Mouse (Mus musculus) ES-E14 (cell line): ENCODE results near the gene Kctd20. TPM values are rescaled to one million over a fixed set of nuclear protein-coding genes. Genes with fewer than 3 reads are reported as not detected.

Source experiments
- DNase-seq: peaks from one replicate; pipeline ENCODE4 v3.0.0-alpha.2; 2013; ENCODE audit warnings: low read depth, low spot score
- H3K27ac ChIP-seq: 2 replicates; pipeline ENCODE4 v1.5.1; 2012; ENCODE audit warnings: low read depth, mild to moderate bottlenecking, low read length, moderate library complexity, mixed read lengths; ENCODE audit not compliant: poor library complexity, insufficient read depth, severe bottlenecking
- H3K36me3 ChIP-seq: 2 replicates; pipeline ENCODE4 v1.6.1; 2012; ENCODE audit warnings: mild to moderate bottlenecking, low read length, moderate library complexity, mixed read lengths; ENCODE audit not compliant: control insufficient read depth, poor library complexity, insufficient read depth, severe bottlenecking
- H3K4me1 ChIP-seq, 2 experiments: fragments of 150-350 bp in 1 of 2; sonication (generic) in 1 of 2; 2 replicates each; pipeline ENCODE4 v1.6.1; 2012; ENCODE audit warnings: low read length in 2 of 2, mild to moderate bottlenecking in 1 of 2, mixed read lengths in 1 of 2; ENCODE audit not compliant: control insufficient read depth in 2 of 2, insufficient read depth in 2 of 2, poor library complexity in 1 of 2
- H3K4me3 ChIP-seq, 2 experiments: fragments of 150-350 bp in 1 of 2; sonication (generic) in 1 of 2; 2 replicates each; pipeline ENCODE4 v1.5.1; 2012; ENCODE audit warnings: low read length in 2 of 2, low read depth in 1 of 2, mild to moderate bottlenecking in 1 of 2, mixed read lengths in 1 of 2; ENCODE audit not compliant: insufficient read depth in 1 of 2, poor library complexity in 1 of 2, severe bottlenecking in 1 of 2
- H3K9ac ChIP-seq: 2 replicates; pipeline ENCODE4 v1.6.1; 2012; ENCODE audit warnings: low read depth, mild to moderate bottlenecking, low read length, mixed read lengths; ENCODE audit not compliant: poor library complexity, insufficient read depth, severe bottlenecking
- H3K9me3 ChIP-seq: fragments of 150-350 bp; sonication (generic); 2 replicates; pipeline ENCODE4 v1.6.1; 2012; ENCODE audit warnings: low read depth, mild to moderate bottlenecking, low read length; ENCODE audit not compliant: control insufficient read depth, insufficient read depth
- CHD2 ChIP-seq: IDR thresholded peaks from 2 replicates; pipeline ENCODE4 v1.6.1; 2014; ENCODE audit warnings: mild to moderate bottlenecking, low read depth, low read length, inconsistent platforms
- HCFC1 ChIP-seq: IDR thresholded peaks from 2 replicates; pipeline ENCODE4 v1.6.1; 2012; ENCODE audit warnings: low read length, inconsistent platforms, borderline replicate concordance; ENCODE audit not compliant: insufficient read depth
- MAFK ChIP-seq: IDR thresholded peaks from 2 replicates; pipeline ENCODE4 v1.6.1; 2014; ENCODE audit warnings: mild to moderate bottlenecking, low read depth, low read length, inconsistent platforms; ENCODE audit not compliant: insufficient read depth
- ZC3H11A ChIP-seq: IDR thresholded peaks from 2 replicates; pipeline ENCODE4 v1.6.1; 2012; ENCODE audit warnings: low read depth, mild to moderate bottlenecking, inconsistent platforms, low read length, borderline replicate concordance
- ZNF384 ChIP-seq: IDR thresholded peaks from 2 replicates; pipeline ENCODE4 v1.6.1; 2012; ENCODE audit warnings: low read depth, low read length, inconsistent platforms
- in situ Hi-C, 2 experiments: fragments of 600-800 bp; cut with MboI; formaldehyde crosslinking; loops; one replicate each; pipeline ENCODE4 v1.15.1; 2025; ENCODE audit warnings: low sequenced_read_pairs in 2 of 2, inconsistent platforms in 1 of 2; ENCODE audit not compliant: unreplicated experiment in 2 of 2
- total RNA-seq: library from RNA; depleted of rRNA; stranded (reverse); fragments of 300-350 nt; gene quantifications from 2 replicates; pipeline ENCODE4 v1.2.3, GENCODE M21; 2012

The Kctd20 gene
- total RNA-seq, 1 experiment = 46.9 TPM

GRCm38 (mm10) chr17:29008326-29008650, 56.5 kb downstream of the Kctd20 start:
- no peak for TF ChIP-seq MAFK
- no peak for TF ChIP-seq ZNF384
- no peak for TF ChIP-seq ZC3H11A
- TF ChIP-seq CHD2 = no peak
- TF ChIP-seq HCFC1 = no peak
- Histone ChIP-seq H3K4me3 (peak overlapping the region; percentile 33 to 43), H3K9me3 (no peaks in the 10 kb centered on the region), H3K9ac (peak overlapping the region; percentile 45; the same call in 1 of the 2 replicates), H3K4me1 (peaks cover 8 to 16% of the 10 kb centered on the region in 2 experiments; a peak in 3 of 4 replicates), H3K27ac (peak overlapping the region; percentile 94), H3K36me3 (no peaks in the 10 kb centered on the region)
- in situ Hi-C loops = no loop called here
- DNase-seq = peak; percentile 86

- TF ChIP-seq HCFC1 (no peak), CHD2 (no peak), ZC3H11A (no peak), MAFK (no peak), ZNF384 (no peak)
- H3K36me3 ChIP-seq = no peaks in the 10 kb centered on the region
- peaks cover 10 to 16% of the 10 kb centered on the region in 2 experiments for H3K4me1 ChIP-seq
- no peak for DNase-seq
- no peaks in the 10 kb centered on the region for H3K9me3 ChIP-seq
- in situ Hi-C loops = no loop called here
- H3K9ac ChIP-seq = no peak overlapping the region
- peak overlapping the region; percentile 75 for H3K27ac ChIP-seq
- H3K4me3 ChIP-seq = no peak overlapping the region
Observed at GRCm38 (mm10) chr17:29009181-29009580, 57.4 kb downstream of the Kctd20 start.

GRCm38 (mm10) chr17:29014235-29014634, 62.5 kb downstream of the Kctd20 start:
- no peaks in the 10 kb centered on the region for H3K36me3 ChIP-seq
- in situ Hi-C loops = no loop called here
- no peak overlapping the region for H3K9ac ChIP-seq
- H3K4me3 ChIP-seq = no peak overlapping the region
- H3K27ac ChIP-seq = no peak overlapping the region; the same call in 1 of the 2 replicates
- no peak for DNase-seq
- H3K4me1 ChIP-seq = peaks cover 9 to 23% of the 10 kb centered on the region in 2 experiments
- H3K9me3 ChIP-seq = no peaks in the 10 kb centered on the region
- TF ChIP-seq CHD2 = no peak
- no peak for TF ChIP-seq HCFC1
- no peak for TF ChIP-seq MAFK
- no peak for TF ChIP-seq ZC3H11A
- no peak for TF ChIP-seq ZNF384

GRCm38 (mm10) chr17:29015638-29016037, 63.9 kb downstream of the Kctd20 start:
- TF ChIP-seq ZC3H11A = no peak
- no peak for TF ChIP-seq HCFC1
- TF ChIP-seq CHD2 = no peak
- TF ChIP-seq MAFK = no peak
- no peak for TF ChIP-seq ZNF384
- in situ Hi-C loops = no loop called here
- H3K27ac ChIP-seq = no peak overlapping the region; the same call in 1 of the 2 replicates
- H3K4me1 ChIP-seq = peaks cover 9 to 26% of the 10 kb centered on the region in 2 experiments
- H3K4me3 ChIP-seq = no peak overlapping the region
- H3K9me3 ChIP-seq = no peaks in the 10 kb centered on the region
- DNase-seq = peak; percentile 71
- no peaks in the 10 kb centered on the region for H3K36me3 ChIP-seq
- no peak overlapping the region for H3K9ac ChIP-seq

- in situ Hi-C loops = no loop called here
- no peak for TF ChIP-seq MAFK
- TF ChIP-seq CHD2 = no peak
- no peak for TF ChIP-seq ZNF384
- TF ChIP-seq ZC3H11A = no peak
- TF ChIP-seq HCFC1 = no peak
- no peaks in the 10 kb centered on the region for H3K36me3 ChIP-seq
- H3K27ac ChIP-seq = peak overlapping the region; percentile 52; the same call in 1 of the 2 replicates
- no peak overlapping the region for H3K9ac ChIP-seq
- peaks cover 9 to 24% of the 10 kb centered on the region in 2 experiments for H3K4me1 ChIP-seq
- no peaks in the 10 kb centered on the region for H3K9me3 ChIP-seq
- H3K4me3 ChIP-seq = no peak overlapping the region
- no peak for DNase-seq
Observed at GRCm38 (mm10) chr17:29016705-29017104, 65.0 kb downstream of the Kctd20 start.
